Mouse (Mus musculus) erythroblast, embryonic 14.5 days (primary cell): Measurements from ENCODE around the gene Micu2.

Source experiments
- GATA1 ChIP-seq: IDR thresholded peaks from 2 replicates; pipeline ENCODE4 v1.6.1; 2012; ENCODE audit warnings: low read length, inconsistent platforms, mixed read lengths
- TAL1 ChIP-seq: IDR thresholded peaks from 3 replicates; pipeline ENCODE4 v1.6.1; 2012; ENCODE audit warnings: low read length, inconsistent platforms, mixed read lengths

- TF ChIP-seq GATA1, result no peak
- no peak for TF ChIP-seq TAL1
Observed at GRCm38 (mm10) chr14:57866676-57867276, 132.3 kb downstream of the Micu2 start.
